Mouse (Mus musculus) heart, adult 2 months (tissue): Measurements from ENCODE around the gene Parp14. TPM values are rescaled to one million over a fixed set of nuclear protein-coding genes. Genes with fewer than 3 reads are reported as not detected.
A peak's percentile ranks its signal among the peaks of the same experiment; 100 is the strongest.

Experiments used
- DNase-seq, 2 experiments: peaks; one replicate each; pipeline ENCODE4 v3.0.0; 2021
- H3K27ac ChIP-seq: fragments of 200-600 bp; 2 replicates; pipeline ENCODE4 v1.8.1; 2022
- H3K27me3 ChIP-seq: fragments of 200-500 bp; 2 replicates; pipeline ENCODE4 v1.6.1; 2012; ENCODE audit warnings: mild to moderate bottlenecking, low read length, inconsistent platforms, mixed read lengths; ENCODE audit not compliant: control insufficient read depth, insufficient read depth
- H3K36me3 ChIP-seq: fragments of 200-500 bp; 2 replicates; pipeline ENCODE4 v1.6.1; 2012; ENCODE audit warnings: low read length, inconsistent platforms; ENCODE audit not compliant: control insufficient read depth, insufficient read depth
- H3K4me1 ChIP-seq: fragments of 200-500 bp; 2 replicates; pipeline ENCODE4 v1.6.1; 2011; ENCODE audit warnings: low read length; ENCODE audit not compliant: control insufficient read depth, insufficient read depth
- H3K4me3 ChIP-seq: fragments of 200-600 bp; 2 replicates; pipeline ENCODE4 v1.8.1; 2022
- H3K79me2 ChIP-seq: fragments of 200-500 bp; replicated peaks from 2 replicates; pipeline ENCODE4 v1.6.1; 2012; ENCODE audit warnings: mild to moderate bottlenecking, inconsistent platforms, low read length, moderate library complexity, mixed read lengths; ENCODE audit not compliant: control insufficient read depth, insufficient read depth
- H3K9ac ChIP-seq: fragments of 200-500 bp; 2 replicates; pipeline ENCODE4 v1.6.1; 2012; ENCODE audit warnings: low read depth, mild to moderate bottlenecking, control low read depth, inconsistent platforms, low read length, mixed read lengths
- CTCF ChIP-seq: fragments of 200-600 bp; IDR thresholded peaks from 2 replicates; pipeline ENCODE4 v1.8.1; 2022; ENCODE audit warnings: antibody characterized with exemption, mild to moderate bottlenecking, moderate library complexity
- EP300 ChIP-seq: fragments of 200-500 bp; IDR thresholded peaks from 2 replicates; pipeline ENCODE4 v1.6.1; 2011; ENCODE audit warnings: low read depth, low read length, control low read depth; ENCODE audit not compliant: insufficient read depth
- POLR2A ChIP-seq: fragments of 200-500 bp; IDR thresholded peaks from 2 replicates; pipeline ENCODE4 v1.6.1; 2011; ENCODE audit warnings: mild to moderate bottlenecking, low read depth, low read length, control low read depth; ENCODE audit not compliant: insufficient read depth
- WGBS: fragments of 180-500 bp; shearing (Covaris S2); methylation state at CpG from one replicate; pipeline ENCODE4 v1.1.7; 2018; 5-methylcytosine and 5-hydroxymethylcytosine counted together
- intact Hi-C: fragments of 180-260 bp; cut with DNase I; formaldehyde crosslinking; loops from one replicate; pipeline ENCODE4 v1.15.1; 2025
- polyA plus RNA-seq: library from polyadenylated mRNA; depleted of rRNA; stranded (reverse); fragments of >200 nt; gene quantifications from 2 replicates; pipeline ENCODE4 v1.2.3, GENCODE M21; 2012
- total RNA-seq, 2 experiments: library from RNA; stranded (reverse); gene quantifications; 2 replicates each; pipeline ENCODE4 v1.2.3; 2021

Gene Parp14
- total and polyA plus RNA-seq, 3 experiments: 3.8 to 11.3 (median 9.9) TPM

- intact Hi-C loops: no loop called here
- H3K9ac ChIP-seq: no peak overlapping the region
- H3K27ac ChIP-seq: peak overlapping the region; percentile 75
- TF ChIP-seq CTCF: no peak
- peak; percentile 76 for TF ChIP-seq EP300
- no peaks in the 10 kb centered on the region for H3K27me3 ChIP-seq
- no peak overlapping the region for H3K4me3 ChIP-seq
- H3K36me3 ChIP-seq: no peaks in the 10 kb centered on the region
- 29% methylated on average over 4 of the region's 4 CpGs for WGBS
- no peaks in the 10 kb centered on the region; the same call in 1 of the 2 replicates for H3K4me1 ChIP-seq
- DNase-seq: peak; percentile 21 to 58
- H3K79me2 ChIP-seq: no peaks in the 10 kb centered on the region
Measured at GRCm38 (mm10) chr16:35907432-35908201, 36.3 kb upstream of the Parp14 start.

DNA sequence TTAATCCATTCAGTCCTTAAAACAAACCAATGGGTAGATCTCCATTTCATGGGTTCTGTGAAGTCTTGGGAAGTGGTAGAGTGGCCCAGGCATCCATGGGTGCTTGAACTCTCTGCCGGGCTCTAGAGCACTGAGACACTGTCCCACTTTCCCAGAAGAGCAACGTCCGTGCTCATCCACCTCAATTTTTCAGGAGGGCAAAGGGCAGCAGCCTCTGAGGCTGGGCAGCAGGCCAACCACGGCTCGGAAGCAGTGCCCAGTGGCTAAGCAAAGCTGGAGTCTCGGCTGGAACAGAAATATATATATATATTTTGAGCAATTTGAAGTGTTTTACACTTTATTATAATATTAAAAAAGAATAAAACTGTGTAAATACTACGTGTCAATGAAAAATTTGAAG, 35.5 kb upstream of the Parp14 start:
- no peak for DNase-seq
- TF ChIP-seq CTCF: no peak
- TF ChIP-seq EP300: no peak
- no peak for TF ChIP-seq POLR2A
- intact Hi-C loops: no loop called here
- Histone ChIP-seq H3K4me3 (no peak overlapping the region), H3K36me3 (no peaks in the 10 kb centered on the region), H3K27ac (peak overlapping the region; percentile 75), H3K9ac (no peak overlapping the region), H3K4me1 (no peaks in the 10 kb centered on the region; the same call in 1 of the 2 replicates), H3K79me2 (no peaks in the 10 kb centered on the region), H3K27me3 (no peaks in the 10 kb centered on the region)
- WGBS: 53% methylated on average over 7 of the region's 7 CpGs

- no peaks in the 10 kb centered on the region for H3K36me3 ChIP-seq
- TF ChIP-seq CTCF: no peak
- no peak for TF ChIP-seq POLR2A
- no peak for TF ChIP-seq EP300
- WGBS: 68% methylated on average over 6 of the region's 6 CpGs
Measured at GRCm38 (mm10) chr16:35905819-35906485, 34.6 kb upstream of the Parp14 start.

GRCm38 (mm10) chr16:35905355-35905754, 34.0 kb upstream of the Parp14 start:
- WGBS: 87% methylated on average over 3 of the region's 3 CpGs
- DNase-seq: no peak
- Histone ChIP-seq H3K36me3 (no peaks in the 10 kb centered on the region), H3K4me3 (no peak overlapping the region), H3K27me3 (no peaks in the 10 kb centered on the region), H3K27ac (no peak overlapping the region), H3K79me2 (no peaks in the 10 kb centered on the region), H3K4me1 (no peaks in the 10 kb centered on the region; the same call in 1 of the 2 replicates), H3K9ac (no peak overlapping the region)
- TF ChIP-seq POLR2A (no peak), CTCF (no peak), EP300 (no peak)
- intact Hi-C loops: no loop called here

More at GRCm38 (mm10) chr16:35905819-35906485, 34.6 kb upstream of the Parp14 start:
- no peak overlapping the region for H3K27ac ChIP-seq
- intact Hi-C loops: no loop called here
- no peaks in the 10 kb centered on the region; the same call in 1 of the 2 replicates for H3K4me1 ChIP-seq
- H3K9ac ChIP-seq: no peak overlapping the region
- no peaks in the 10 kb centered on the region for H3K79me2 ChIP-seq
- no peak for DNase-seq
- no peak overlapping the region for H3K4me3 ChIP-seq
- no peaks in the 10 kb centered on the region for H3K27me3 ChIP-seq

- Histone ChIP-seq H3K27me3 (no peaks in the 10 kb centered on the region), H3K4me1 (no peaks in the 10 kb centered on the region; the same call in 1 of the 2 replicates), H3K36me3 (no peaks in the 10 kb centered on the region), H3K79me2 (no peaks in the 10 kb centered on the region), H3K27ac (no peak overlapping the region), H3K9ac (no peak overlapping the region), H3K4me3 (no peak overlapping the region)
- intact Hi-C loops: no loop called here
- DNase-seq: no peak
- no peak for TF ChIP-seq EP300
- TF ChIP-seq POLR2A: no peak
- no peak for TF ChIP-seq CTCF
- 66% methylated on average over 4 of the region's 4 CpGs for WGBS
Measured at GRCm38 (mm10) chr16:35904121-35904736, 32.9 kb upstream of the Parp14 start.
